ENCODE assay signal across 22 mouse cellular contexts in the genomic region with DNA sequence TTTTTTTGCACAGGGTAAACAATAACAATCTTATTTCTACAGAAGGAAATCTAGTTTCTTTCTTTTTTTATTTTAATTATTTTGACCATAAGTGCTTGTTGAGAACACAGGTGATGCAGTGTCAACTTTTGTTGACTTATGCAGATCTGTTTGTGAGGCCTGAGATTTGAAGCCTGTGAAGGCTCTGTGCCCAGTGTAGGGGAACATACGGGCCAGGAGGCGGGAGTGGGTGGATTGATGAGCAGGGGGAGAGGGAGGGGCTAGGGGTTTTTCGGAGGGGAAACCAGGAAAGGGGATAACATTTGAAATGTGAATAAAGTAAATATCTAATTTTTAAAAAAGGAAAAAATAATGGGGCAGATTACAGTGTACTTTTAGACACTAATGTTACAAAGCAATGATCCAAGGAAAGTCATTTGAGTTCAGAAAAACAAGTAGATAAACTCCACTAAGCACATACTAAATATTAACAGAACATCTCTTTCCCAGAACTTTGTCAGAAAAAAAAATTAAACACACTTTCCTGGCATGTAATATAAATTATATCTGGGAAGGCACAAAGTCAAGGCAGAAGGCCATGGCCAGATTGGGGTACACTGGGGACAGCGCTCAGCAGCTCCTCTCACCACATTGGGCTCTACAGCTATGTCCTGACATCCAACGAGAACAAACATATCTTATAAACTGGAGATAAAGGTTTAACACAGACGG. TPM values are rescaled to one million over a fixed set of nuclear protein-coding genes. Genes with fewer than 3 reads are reported as not detected.
DNase-seq lines count a peak whose midpoint lies in the region.
"Had no signal": no experiment of that assay in that cellular context is flagged by ENCODE, and none has a peak within 500 bp of the region (broad histone marks: within the 10 kb centered on the region; RNA-seq: fewer than 3 reads in every experiment).

No protein-coding gene starts in this region.

- DNase-seq in kidney, adult 9 months = peak; percentile 50
- no peak for DNase-seq in kidney, adult 11 months
- peak; percentile 40 to 48 for DNase-seq in layer of hippocampus, postnatal 36 days
- DNase-seq in layer of hippocampus, adult 9-10 months (ENCODE audit: low spot score) = no peak
- peak; percentile 19 for DNase-seq in adipocyte (ENCODE audit: low spot score)
- peak; percentile 9 for DNase-seq in brain, adult 2 months (ENCODE audit: low read depth, low spot score)
- DNase-seq: adrenal gland, postnatal 10 days; adrenal gland, postnatal 36 days; cerebellum, adult 11 months; cerebellum, adult 2 months; cerebellum, adult 9-11 months; cerebellum, postnatal 25 days; forebrain, postnatal 0 days; gastrocnemius, adult 2 months; gastrocnemius, postnatal 14 days; heart, postnatal 14 days; heart, postnatal 4 days had no signal

RNA-seq across cellular contexts. Expression of a gene that starts 15.3 kb away (rescaled TPM):
- not detected for total RNA-seq in layer of hippocampus, postnatal 36 days (2021)
- total RNA-seq: common myeloid progenitor, adult 5-6 weeks; forebrain, postnatal 0 days; MEL had no signal

RNA-seq across cellular contexts. Expression of a gene that starts 39.4 kb away (rescaled TPM):
- total RNA-seq in layer of hippocampus, postnatal 36 days (2021) = under 1 TPM in 1 of 2 experiments, not detected in 1; 0.40 TPM
- total RNA-seq: adrenal gland, postnatal 10 days; adrenal gland, postnatal 36 days; forebrain, postnatal 0 days; gastrocnemius, adult 2 months; gastrocnemius, postnatal 14 days; gastrocnemius, postnatal 4 days; heart, adult 18-20 months; heart, postnatal 14 days; MEL had no signal

RNA-seq across cellular contexts. Expression of a gene that starts 51.2 kb away (rescaled TPM):
- not detected for total RNA-seq in layer of hippocampus, postnatal 36 days (2021)
- total RNA-seq: adrenal gland, adult 18-20 months; adrenal gland, postnatal 10 days; adrenal gland, postnatal 36 days; common myeloid progenitor, adult 5-6 weeks; forebrain, postnatal 0 days; gastrocnemius, adult 2 months; gastrocnemius, postnatal 14 days; gastrocnemius, postnatal 4 days; heart, adult 18-20 months; heart, postnatal 14 days; heart, postnatal 4 days; MEL had no signal

Comparison
In these comparisons a context has a peak if more than half of its experiments do, and no peak if none do; other contexts are left out.
1. DNase-seq: peak in kidney, adult 9 months (single experiment), layer of hippocampus, postnatal 36 days (2 of 2), adipocyte (single experiment) and brain, adult 2 months (single experiment); none in kidney, adult 11 months (single experiment) and layer of hippocampus, adult 9-10 months (single experiment).